In genomic region chr2:127774578-127774941, GRCm38 (mm10) we compare ENCODE assay signal across 21 mouse cellular contexts. TPM values are rescaled to one million over a fixed set of nuclear protein-coding genes. Genes with fewer than 3 reads are reported as not detected.
A peak's percentile ranks its signal among the peaks of the same experiment; 100 is the strongest.
DNase-seq lines count a peak whose midpoint lies in the region; ATAC-seq and TF ChIP-seq lines count a peak whose summit lies in the region.
"Had no signal": no experiment of that assay in that cellular context is flagged by ENCODE, and none has a peak within 500 bp of the region (broad histone marks: within the 10 kb centered on the region; RNA-seq: fewer than 3 reads in every experiment).

No protein-coding gene starts in this region.

- no peak overlapping the region for H3K4me2 ChIP-seq in hindbrain, embryonic 16.5 days (ENCODE audit: low read length)
- H3K4me2 ChIP-seq in forebrain, postnatal 0 days (ENCODE audit: low read depth): no peak overlapping the region
- H3K4me2 ChIP-seq in midbrain, embryonic 13.5 days (replicated peaks): peak overlapping the region; percentile 39; the same call in 1 of the 2 replicates

- peak overlapping the region; percentile 71 for H3K27ac ChIP-seq in hindbrain, embryonic 10.5 days
- H3K27ac ChIP-seq in hindbrain, embryonic 16.5 days (ENCODE audit: low read depth, low read length): no peak overlapping the region
- H3K27ac ChIP-seq in forebrain, postnatal 0 days (ENCODE audit: low read depth, low read length): no peak overlapping the region
- peak overlapping the region; percentile 80 for H3K27ac ChIP-seq in midbrain, embryonic 13.5 days

- TF ChIP-seq CTCF in brain, embryonic 14.5 days (IDR thresholded peaks at IDR 0.05; ENCODE audit: borderline replicate concordance, extremely low read depth, insufficient read depth, insufficient read length): no peak
- TF ChIP-seq CTCF in forebrain, postnatal 0 days (IDR thresholded peaks at IDR 0.05; ENCODE audit: low read depth): no peak

- H3K9ac ChIP-seq in hindbrain, embryonic 16.5 days (ENCODE audit: low read depth, low read length): no peak overlapping the region
- H3K9ac ChIP-seq in forebrain, postnatal 0 days: no peak overlapping the region
- no peak overlapping the region for H3K9ac ChIP-seq in midbrain, embryonic 13.5 days (replicated peaks)
- H3K9ac ChIP-seq: heart, embryonic 12.5 days had no signal

- H3K4me3 ChIP-seq in hindbrain, embryonic 10.5 days: no peak overlapping the region
- no peak overlapping the region for H3K4me3 ChIP-seq in hindbrain, embryonic 16.5 days (ENCODE audit: low read length)
- no peak overlapping the region for H3K4me3 ChIP-seq in forebrain, postnatal 0 days (ENCODE audit: low read depth, low read length)
- H3K4me3 ChIP-seq in midbrain, embryonic 13.5 days (replicated peaks): no peak overlapping the region
- H3K4me3 ChIP-seq: heart, embryonic 12.5 days had no signal

- no peak for TF ChIP-seq POLR2A in brain, embryonic 14.5 days (IDR thresholded peaks at IDR 0.05; ENCODE audit: borderline replicate concordance, extremely low read depth, insufficient read depth, insufficient read length, poor library complexity, severe bottlenecking)

- peaks cover 12% of the 10 kb centered on the region for H3K4me1 ChIP-seq in hindbrain, embryonic 10.5 days (replicated peaks)
- H3K4me1 ChIP-seq in hindbrain, embryonic 16.5 days (ENCODE audit: control insufficient read depth, insufficient read depth, low read depth, low read length): peaks cover 2% of the 10 kb centered on the region; the same call in 1 of the 2 replicates
- peaks cover 2% of the 10 kb centered on the region; the same call in 1 of the 2 replicates for H3K4me1 ChIP-seq in forebrain, postnatal 0 days (ENCODE audit: insufficient read depth)
- H3K4me1 ChIP-seq in midbrain, embryonic 13.5 days (replicated peaks): peaks cover 10% of the 10 kb centered on the region

- no peaks in the 10 kb centered on the region for H3K27me3 ChIP-seq in hindbrain, embryonic 10.5 days (ENCODE audit: insufficient read depth, poor library complexity, severe bottlenecking)
- no peaks in the 10 kb centered on the region for H3K27me3 ChIP-seq in hindbrain, embryonic 16.5 days (replicated peaks; ENCODE audit: control insufficient read depth, insufficient read depth, low read length)
- H3K27me3 ChIP-seq in forebrain, postnatal 0 days (ENCODE audit: insufficient read depth, low read length): no peaks in the 10 kb centered on the region
- H3K27me3 ChIP-seq in midbrain, embryonic 13.5 days: no peaks in the 10 kb centered on the region
- H3K27me3 ChIP-seq: heart, embryonic 12.5 days had no signal

- WGBS in hindbrain, embryonic 10.5 days: 37% methylated on average over 1 of the region's 1 CpGs
- WGBS in hindbrain, embryonic 16.5 days: 21% methylated on average over 1 of the region's 1 CpGs
- 21% methylated on average over 1 of the region's 1 CpGs for WGBS in forebrain, postnatal 0 days
- WGBS in midbrain, embryonic 13.5 days: 0% methylated on average over 1 of the region's 1 CpGs

- peaks cover 79% of the 10 kb centered on the region for H3K36me3 ChIP-seq in hindbrain, embryonic 10.5 days
- H3K36me3 ChIP-seq in hindbrain, embryonic 16.5 days (ENCODE audit: control insufficient read depth, insufficient read depth, low read length): peaks cover 7% of the 10 kb centered on the region; the same call in 1 of the 2 replicates
- H3K36me3 ChIP-seq in forebrain, postnatal 0 days (ENCODE audit: insufficient read depth): peaks cover 19% of the 10 kb centered on the region
- H3K36me3 ChIP-seq in midbrain, embryonic 13.5 days: peaks cover 35% of the 10 kb centered on the region

- no peaks in the 10 kb centered on the region for H3K9me3 ChIP-seq in hindbrain, embryonic 10.5 days
- no peaks in the 10 kb centered on the region for H3K9me3 ChIP-seq in hindbrain, embryonic 16.5 days (ENCODE audit: control insufficient read depth, low read length)
- H3K9me3 ChIP-seq in forebrain, postnatal 0 days (ENCODE audit: low read length): no peaks in the 10 kb centered on the region
- no peaks in the 10 kb centered on the region for H3K9me3 ChIP-seq in midbrain, embryonic 13.5 days
- H3K9me3 ChIP-seq: heart, embryonic 12.5 days had no signal

- ATAC-seq in hindbrain, embryonic 16.5 days: no peak
- ATAC-seq in forebrain, postnatal 0 days: peak; percentile 32; the same call in 1 of the 2 replicates
- peak; percentile 76 for ATAC-seq in midbrain, embryonic 13.5 days
- ATAC-seq: intestine, postnatal 0 days had no signal

- DNase-seq in hindbrain, embryonic 10.5 days (ENCODE audit: low spot score): no peak
- peak; percentile 52 for DNase-seq in brain, embryonic 14.5 days (ENCODE audit: low read depth)
- no peak for DNase-seq in forebrain, postnatal 0 days
- DNase-seq in kidney, adult 11 months: no peak
- DNase-seq in kidney, adult 9 months: no peak
- DNase-seq in right cerebral cortex, adult 2 months (ENCODE audit: low spot score in 2 of 2): no peak
- DNase-seq: adrenal gland, adult 8-10 months; B cell, adult 2 months; cerebellum, adult 11-12 months; cerebellum, postnatal 36 days; heart, postnatal 36 days; kidney, postnatal 10 days; lung, adult 2 months; lung, postnatal 36 days; right cerebral cortex, postnatal 14 days; thymus, postnatal 25 days had no signal

RNA-seq across cellular contexts. Expression of gene Nphp1, which starts 14.1 kb away (rescaled TPM):
- 34.4 and 39.3 TPM in 2 replicates for polyA plus RNA-seq in hindbrain, embryonic 10.5 days (2016; fragmentation: Nextera tagmentation; extraction: Ambion mirVana)
- polyA plus RNA-seq in hindbrain, embryonic 16.5 days (2015; fragmentation: Nextera tagmentation; extraction: Ambion mirVana): 14.7 and 17.8 TPM in 2 replicates
- 19.0 and 19.8 TPM in 2 replicates for polyA plus RNA-seq in brain, embryonic 14.5 days (2012; rRNA removed)
- 12.7 and 14.7 TPM in 2 replicates for total RNA-seq in forebrain, postnatal 0 days (2014; rRNA removed)
- polyA plus RNA-seq in forebrain, postnatal 0 days (2015; fragmentation: Nextera tagmentation; extraction: Ambion mirVana): 17.6 and 19.9 TPM in 2 replicates
- 20.4 and 21.7 TPM in 2 replicates for polyA plus RNA-seq in midbrain, embryonic 13.5 days (2015; fragmentation: Nextera tagmentation; extraction: Ambion mirVana)

RNA-seq across cellular contexts. Expression of gene Mtln, which starts 17.7 kb away (rescaled TPM):
- polyA plus RNA-seq in hindbrain, embryonic 10.5 days (2016; fragmentation: Nextera tagmentation; extraction: Ambion mirVana): 23.3 and 26.8 TPM in 2 replicates
- 44.5 and 58.5 TPM in 2 replicates for polyA plus RNA-seq in hindbrain, embryonic 16.5 days (2015; fragmentation: Nextera tagmentation; extraction: Ambion mirVana)
- polyA plus RNA-seq in brain, embryonic 14.5 days (2012; rRNA removed): 36.1 and 51.9 TPM in 2 replicates
- 24.3 and 36.9 TPM in 2 replicates for total RNA-seq in forebrain, postnatal 0 days (2014; rRNA removed)
- 49.9 and 63.3 TPM in 2 replicates for polyA plus RNA-seq in forebrain, postnatal 0 days (2015; fragmentation: Nextera tagmentation; extraction: Ambion mirVana)
- 29.5 and 32.1 TPM in 2 replicates for polyA plus RNA-seq in midbrain, embryonic 13.5 days (2015; fragmentation: Nextera tagmentation; extraction: Ambion mirVana)

RNA-seq across cellular contexts. Expression of gene Mall, which starts 44.8 kb away (rescaled TPM):
- polyA plus RNA-seq in hindbrain, embryonic 10.5 days (2016; fragmentation: Nextera tagmentation; extraction: Ambion mirVana): 0.77 and 1.8 TPM in 2 replicates
- polyA plus RNA-seq in hindbrain, embryonic 16.5 days (2015; fragmentation: Nextera tagmentation; extraction: Ambion mirVana): 1.3 and 1.5 TPM in 2 replicates
- polyA plus RNA-seq in brain, embryonic 14.5 days (2012; rRNA removed): 1.3 and 1.6 TPM in 2 replicates
- total RNA-seq in forebrain, postnatal 0 days (2014; rRNA removed): 0.46 and 1.3 TPM in 2 replicates
- polyA plus RNA-seq in forebrain, postnatal 0 days (2015; fragmentation: Nextera tagmentation; extraction: Ambion mirVana): 0.34 and 0.52 TPM in 2 replicates
- 0.61 and 0.82 TPM in 2 replicates for polyA plus RNA-seq in midbrain, embryonic 13.5 days (2015; fragmentation: Nextera tagmentation; extraction: Ambion mirVana)
- polyA plus RNA-seq: erythroblast, embryonic 14.5 days had no signal

RNA-seq across cellular contexts. Expression of gene Bub1, which starts 57.1 kb away (rescaled TPM):
- 64.5 and 98.5 TPM in 2 replicates for polyA plus RNA-seq in hindbrain, embryonic 10.5 days (2016; fragmentation: Nextera tagmentation; extraction: Ambion mirVana)
- polyA plus RNA-seq in hindbrain, embryonic 16.5 days (2015; fragmentation: Nextera tagmentation; extraction: Ambion mirVana): 7.8 and 9.7 TPM in 2 replicates
- 10.6 and 16.2 TPM in 2 replicates for polyA plus RNA-seq in brain, embryonic 14.5 days (2012; rRNA removed)
- total RNA-seq in forebrain, postnatal 0 days (2014; rRNA removed): 3.9 and 5.2 TPM in 2 replicates
- 3.3 and 3.7 TPM in 2 replicates for polyA plus RNA-seq in forebrain, postnatal 0 days (2015; fragmentation: Nextera tagmentation; extraction: Ambion mirVana)
- polyA plus RNA-seq in midbrain, embryonic 13.5 days (2015; fragmentation: Nextera tagmentation; extraction: Ambion mirVana): 24.4 and 26.4 TPM in 2 replicates

Comparison
In these comparisons a context has a peak if more than half of its experiments do, and no peak if none do; other contexts are left out.
1. H3K27ac ChIP-seq: peak in hindbrain, embryonic 10.5 days (single experiment) and midbrain, embryonic 13.5 days (single experiment); none in hindbrain, embryonic 16.5 days (single experiment) and forebrain, postnatal 0 days (single experiment).